Mouse (Mus musculus): ENCODE measurements around the gene Atp6v1g2.

DNA sequence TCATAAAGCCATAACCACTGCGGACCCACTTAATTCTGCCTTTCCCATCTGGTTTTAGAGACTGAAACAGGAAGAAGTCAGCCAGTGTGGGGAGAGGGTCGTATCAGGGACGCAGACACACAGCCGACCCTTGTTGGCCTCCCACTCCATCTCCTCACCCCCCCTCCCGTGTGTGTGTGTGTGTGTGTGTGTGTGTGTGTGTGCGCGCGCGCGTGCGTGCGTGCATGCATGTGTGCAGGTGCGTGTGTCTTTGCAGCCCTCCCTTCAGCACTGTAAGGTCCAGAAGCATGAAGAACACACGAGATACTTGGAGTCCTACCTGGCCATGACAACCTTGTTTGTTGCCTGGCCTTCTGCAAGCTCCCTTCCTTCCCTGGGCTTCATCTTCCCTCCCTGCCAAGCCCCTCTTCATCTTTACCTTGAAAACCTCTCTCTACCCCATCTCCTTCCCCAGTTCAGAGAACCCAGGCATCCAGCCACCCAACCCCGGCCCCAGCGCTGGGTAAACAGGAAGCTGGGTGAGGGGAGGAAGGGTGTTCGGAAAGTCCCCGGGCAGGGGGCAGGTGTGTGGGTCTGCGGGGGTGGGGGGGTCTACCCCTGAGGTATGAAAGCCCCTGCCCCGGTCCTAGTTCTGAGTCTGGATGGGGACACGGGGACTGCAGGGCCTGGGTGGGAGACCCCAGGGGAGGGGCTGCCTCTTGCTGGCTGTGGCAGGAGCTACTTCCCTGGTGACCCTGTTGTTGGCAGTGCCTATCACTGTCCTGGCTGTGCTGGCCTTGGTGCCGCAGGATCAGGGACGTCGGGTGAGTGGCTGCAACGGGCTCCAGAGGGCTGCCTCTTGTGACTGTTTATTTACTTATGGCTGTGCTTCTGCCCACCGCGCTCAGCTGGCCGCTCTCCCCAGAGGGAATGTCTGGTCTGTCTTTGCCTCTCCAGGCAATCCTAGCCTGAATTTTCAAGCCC, 39.3 kb upstream of the Atp6v1g2 start, which contains the start of gene Ltb:
- TF ChIP-seq HCFC1 (IDR thresholded peaks at IDR 0.05; ENCODE audit: borderline replicate concordance, insufficient read depth, low read length) (no peak), CHD2 (IDR thresholded peaks at IDR 0.05; ENCODE audit: low read depth, low read length) (no peak), ZC3H11A (IDR thresholded peaks at IDR 0.05; ENCODE audit: borderline replicate concordance, low read depth, low read length) (no peak), ZNF384 (IDR thresholded peaks at IDR 0.05; ENCODE audit: low read depth, low read length) (no peak), MAFK (IDR thresholded peaks at IDR 0.05; ENCODE audit: insufficient read depth, low read depth, low read length) (no peak)
